Mouse (Mus musculus) CH12.LX (cell line): ENCODE results near the gene Rps3. TPM values are rescaled to one million over a fixed set of nuclear protein-coding genes. Genes with fewer than 3 reads are reported as not detected.

Experiments
- DNase-seq: peaks from one replicate; pipeline ENCODE4 v3.0.0-alpha.2; 2013; ENCODE audit errors: extremely low read depth
- H3K27ac ChIP-seq: 2 replicates; pipeline ENCODE4 v1.5.1; 2012; ENCODE audit warnings: low read depth, mild to moderate bottlenecking, control low read depth, moderate library complexity; ENCODE audit not compliant: insufficient read depth
- H3K27me3 ChIP-seq: replicated peaks from 2 replicates; pipeline ENCODE3; 2012; ENCODE audit warnings: inconsistent platforms
- H3K36me3 ChIP-seq, 2 experiments: replicated peaks in 1 of 2; 2 replicates each; pipeline versions ENCODE3 to v1.6.1; 2012; ENCODE audit warnings: inconsistent platforms in 1 of 2, low read length in 1 of 2, mild to moderate bottlenecking in 1 of 2, mixed read lengths in 1 of 2, moderate library complexity in 1 of 2; ENCODE audit not compliant: control insufficient read depth in 1 of 2, insufficient read depth in 1 of 2
- H3K4me1 ChIP-seq, 2 experiments: 2 replicates each; pipeline ENCODE4 v1.6.1; 2012; ENCODE audit warnings: inconsistent platforms in 1 of 2, moderate library complexity in 1 of 2; ENCODE audit not compliant: insufficient read depth in 2 of 2, control insufficient read depth in 1 of 2
- H3K4me2 ChIP-seq: 2 replicates; pipeline ENCODE4 v1.6.1; 2012; ENCODE audit warnings: low read depth, mild to moderate bottlenecking, control low read depth; ENCODE audit not compliant: poor library complexity, insufficient read depth, severe bottlenecking
- H3K4me3 ChIP-seq, 3 experiments: fragments of 150-350 bp in 1 of 3; sonication (generic) in 1 of 3; replicated peaks in 1 of 3; 2 replicates each; pipeline versions ENCODE3 to v1.5.1; 2011 to 2012; ENCODE audit warnings: low read depth in 2 of 3, low read length in 2 of 3, mild to moderate bottlenecking in 2 of 3, moderate library complexity in 2 of 3, control low read depth in 1 of 3, improper control_type of control experiment in 1 of 3, inconsistent platforms in 1 of 3, mixed read lengths in 1 of 3; ENCODE audit not compliant: poor library complexity in 1 of 3
- H3K79me2 ChIP-seq: replicated peaks from 2 replicates; pipeline ENCODE4 v1.6.1; 2012; ENCODE audit warnings: mild to moderate bottlenecking, moderate library complexity; ENCODE audit not compliant: control insufficient read depth, poor library complexity, insufficient read depth, severe bottlenecking; ENCODE audit errors: extremely low read depth
- H3K9ac ChIP-seq: 2 replicates; pipeline ENCODE4 v1.6.1; 2012; ENCODE audit warnings: low read depth, mild to moderate bottlenecking, control low read depth, moderate library complexity; ENCODE audit not compliant: insufficient read depth
- H3K9me3 ChIP-seq: replicated peaks from 2 replicates; pipeline ENCODE3; 2012; ENCODE audit warnings: low read length, inconsistent platforms, mixed read lengths
- BHLHE40 ChIP-seq: IDR thresholded peaks from 2 replicates; pipeline ENCODE4 v1.6.1; 2011; ENCODE audit warnings: mild to moderate bottlenecking, low read depth, low read length, improper control_type of control experiment
- CHD1 ChIP-seq: IDR thresholded peaks from 2 replicates; pipeline ENCODE4 v1.6.1; 2012; ENCODE audit warnings: low read depth, low read length, improper control_type of control experiment, inconsistent platforms
- CHD2 ChIP-seq: IDR thresholded peaks from 2 replicates; pipeline ENCODE4 v1.6.1; 2011; ENCODE audit warnings: low read length, improper control_type of control experiment
- E2F4 ChIP-seq: IDR thresholded peaks from 2 replicates; pipeline ENCODE4 v1.6.1; 2011; ENCODE audit warnings: low read depth, low read length, improper control_type of control experiment; ENCODE audit not compliant: insufficient replicate concordance
- ELF1 ChIP-seq: IDR thresholded peaks from 2 replicates; pipeline ENCODE4 v1.6.1; 2014; ENCODE audit warnings: low read depth, mild to moderate bottlenecking, inconsistent platforms, low read length, improper control_type of control experiment
- EP300 ChIP-seq: IDR thresholded peaks from 2 replicates; pipeline ENCODE4 v1.6.1; 2011; ENCODE audit warnings: low read length, improper control_type of control experiment
- ETS1 ChIP-seq: conservative IDR thresholded peaks from 2 replicates; pipeline ENCODE4 v1.6.1; 2012; ENCODE audit warnings: low read depth, mild to moderate bottlenecking, inconsistent platforms, low read length, improper control_type of control experiment, moderate library complexity
- GABPA ChIP-seq: IDR thresholded peaks from 2 replicates; pipeline ENCODE4 v1.6.1; 2012; ENCODE audit warnings: low read depth, low read length, improper control_type of control experiment, inconsistent platforms; ENCODE audit not compliant: insufficient replicate concordance
- HCFC1 ChIP-seq: IDR thresholded peaks from 2 replicates; pipeline ENCODE4 v1.6.1; 2012; ENCODE audit warnings: low read depth, mild to moderate bottlenecking, inconsistent platforms, low read length, improper control_type of control experiment
- JUND ChIP-seq: conservative IDR thresholded peaks from 2 replicates; pipeline ENCODE4 v1.6.1; 2011; ENCODE audit warnings: low read depth, low read length, improper control_type of control experiment
- KAT2A ChIP-seq: IDR thresholded peaks from 2 replicates; pipeline ENCODE4 v1.6.1; 2012; ENCODE audit warnings: low read length, improper control_type of control experiment, inconsistent platforms; ENCODE audit not compliant: insufficient replicate concordance
- MAFK ChIP-seq: IDR thresholded peaks from 2 replicates; pipeline ENCODE4 v1.6.1; 2011; ENCODE audit warnings: low read length, improper control_type of control experiment; ENCODE audit not compliant: insufficient replicate concordance
- MAX ChIP-seq: IDR thresholded peaks from 2 replicates; pipeline ENCODE4 v1.6.1; 2011; ENCODE audit warnings: low read length, improper control_type of control experiment
- MAZ ChIP-seq: IDR thresholded peaks from 2 replicates; pipeline ENCODE4 v1.6.1; 2012; ENCODE audit warnings: low read depth, mild to moderate bottlenecking, inconsistent platforms, low read length, improper control_type of control experiment, moderate library complexity
- MEF2A ChIP-seq: IDR thresholded peaks from 2 replicates; pipeline ENCODE4 v1.6.1; 2014; ENCODE audit warnings: low read depth, mild to moderate bottlenecking, inconsistent platforms, low read length, improper control_type of control experiment, borderline replicate concordance
- MXI1 ChIP-seq: IDR thresholded peaks from 2 replicates; pipeline ENCODE4 v1.6.1; 2011; ENCODE audit warnings: mild to moderate bottlenecking, low read depth, low read length, improper control_type of control experiment
- MYC ChIP-seq: IDR thresholded peaks from 2 replicates; pipeline ENCODE4 v1.6.1; 2011; ENCODE audit warnings: low read depth, mild to moderate bottlenecking, improper control_type of control experiment, low read length
- NELFE ChIP-seq: IDR thresholded peaks from 2 replicates; pipeline ENCODE4 v1.6.1; 2011; ENCODE audit warnings: low read depth, low read length, improper control_type of control experiment
- NRF1 ChIP-seq: IDR thresholded peaks from 2 replicates; pipeline ENCODE4 v1.6.1; 2014; ENCODE audit warnings: low read depth, mild to moderate bottlenecking, inconsistent platforms, low read length, improper control_type of control experiment, moderate library complexity
- PAX5 ChIP-seq: IDR thresholded peaks from 2 replicates; pipeline ENCODE4 v1.6.1; 2012; ENCODE audit warnings: low read length, inconsistent platforms, mixed read lengths
- POLR2A ChIP-seq: IDR thresholded peaks from 2 replicates; pipeline ENCODE4 v1.6.1; 2011; ENCODE audit warnings: low read depth, mild to moderate bottlenecking, improper control_type of control experiment, low read length
- POLR2AphosphoS2 ChIP-seq: IDR thresholded peaks from 2 replicates; pipeline ENCODE4 v1.6.1; 2011; ENCODE audit warnings: low read depth, low read length, improper control_type of control experiment
- RAD21 ChIP-seq: IDR thresholded peaks from 2 replicates; pipeline ENCODE4 v1.6.1; 2011; ENCODE audit warnings: low read depth, mild to moderate bottlenecking, low read length, improper control_type of control experiment, moderate library complexity
- RCOR1 ChIP-seq: conservative IDR thresholded peaks from 2 replicates; pipeline ENCODE4 v1.6.1; 2012; ENCODE audit warnings: low read depth, mild to moderate bottlenecking, inconsistent platforms, low read length, improper control_type of control experiment
- SIN3A ChIP-seq: IDR thresholded peaks from 2 replicates; pipeline ENCODE4 v1.6.1; 2012; ENCODE audit warnings: low read length, improper control_type of control experiment, inconsistent platforms
- SMC3 ChIP-seq: IDR thresholded peaks from 2 replicates; pipeline ENCODE4 v1.6.1; 2011; ENCODE audit warnings: low read depth, low read length, improper control_type of control experiment
- TCF12 ChIP-seq: IDR thresholded peaks from 2 replicates; pipeline ENCODE4 v1.6.1; 2014; ENCODE audit warnings: low read depth, mild to moderate bottlenecking, inconsistent platforms, low read length, improper control_type of control experiment
- UBTF ChIP-seq: IDR thresholded peaks from 2 replicates; pipeline ENCODE4 v1.6.1; 2012; ENCODE audit warnings: low read depth, mild to moderate bottlenecking, inconsistent platforms, low read length, improper control_type of control experiment, moderate library complexity
- USF2 ChIP-seq: conservative IDR thresholded peaks from 2 replicates; pipeline ENCODE4 v1.6.1; 2011; ENCODE audit warnings: low read depth, low read length, improper control_type of control experiment
- ZKSCAN1 ChIP-seq: IDR thresholded peaks from 2 replicates; pipeline ENCODE4 v1.6.1; 2012; ENCODE audit warnings: low read depth, inconsistent platforms, low read length, improper control_type of control experiment, borderline replicate concordance
- ZMIZ1 ChIP-seq: IDR thresholded peaks from 2 replicates; pipeline ENCODE4 v1.6.1; 2012; ENCODE audit warnings: low read depth, mild to moderate bottlenecking, inconsistent platforms, low read length, improper control_type of control experiment
- ZNF384 ChIP-seq: IDR thresholded peaks from 2 replicates; pipeline ENCODE4 v1.6.1; 2012; ENCODE audit warnings: low read depth, low read length, improper control_type of control experiment, inconsistent platforms
- dilution Hi-C: fragments of 300-500 bp; cut with MboI; formaldehyde crosslinking; loops from 2 replicates; pipeline ENCODE4 v1.14.3; 2020; ENCODE audit warnings: low sequenced_read_pairs; ENCODE audit not compliant: extremely low pct_unique_long_range_greater_than_20kb, extremely low pct_ligation_motif_present
- in situ Hi-C: fragments of 300-500 bp; cut with MboI; formaldehyde crosslinking; loops from 3 replicates; pipeline ENCODE4 v1.14.3; 2019; ENCODE audit warnings: low sequenced_read_pairs, low pct_ligation_motif_present, low pct_unique_long_range_greater_than_20kb, mixed read lengths
- polyA plus RNA-seq: library from polyadenylated mRNA; unstranded; fragments of >175 nt; gene quantifications from 2 replicates; pipeline ENCODE4 v1.2.1, GENCODE M21; 2012; ENCODE audit warnings: low read depth; ENCODE audit not compliant: insufficient read length
- total RNA-seq, 2 experiments: library from RNA; depleted of rRNA; stranded (reverse); fragments of 300-350 nt in 1 of 2; fragments of >200 nt in 1 of 2; gene quantifications; 2 replicates each; pipeline ENCODE4 v1.2.3; 2012 to 2014

Gene Rps3
- total and polyA plus RNA-seq, 3 experiments, result 1,738 to 3,699 (median 2,320) TPM

GRCm38 (mm10) chr7:99429786-99430185 is 53.8 kb downstream of the Rps3 start:
- DNase-seq, result no peak
- Histone ChIP-seq H3K27me3 (no peaks in the 10 kb centered on the region), H3K36me3 (peaks cover 0 to 17% of the 10 kb centered on the region in 2 experiments), H3K9me3 (no peaks in the 10 kb centered on the region), H3K4me3 (no peak overlapping the region), H3K4me2 (no peak overlapping the region), H3K9ac (no peak overlapping the region), H3K79me2 (no peaks in the 10 kb centered on the region), H3K4me1 (peaks cover 55 to 94% of the 10 kb centered on the region in 2 experiments), H3K27ac (peak overlapping the region; percentile 67; the same call in 1 of the 2 replicates)
- TF ChIP-seq MAX (0 out of 2 replicates have a peak, but pooled peaks have one; percentile 22), RCOR1 (no peak), CHD2 (0 out of 2 replicates have a peak, but pooled peaks have one; percentile 28), ELF1 (no peak)
- in situ Hi-C loops, result no loop called here
- dilution Hi-C loops, result no loop called here

- peaks cover 49 to 85% of the 10 kb centered on the region in 2 experiments for H3K4me1 ChIP-seq
- H3K4me3 ChIP-seq, result no peak overlapping the region
- dilution Hi-C loops (no loop called here), in situ Hi-C loops (no loop called here)
- H3K9ac ChIP-seq, result no peak overlapping the region
- H3K27ac ChIP-seq, result peak overlapping the region; percentile 86
- no peaks in the 10 kb centered on the region for H3K79me2 ChIP-seq
- H3K4me2 ChIP-seq, result peak overlapping the region; percentile 39
- H3K27me3 ChIP-seq, result no peaks in the 10 kb centered on the region
- H3K36me3 ChIP-seq, result peaks cover 0 to 22% of the 10 kb centered on the region in 2 experiments
- no peaks in the 10 kb centered on the region for H3K9me3 ChIP-seq
- DNase-seq, result peak; percentile 80
- TF ChIP-seq JUND (peak; percentile 76), RCOR1 (peak; percentile 90), MXI1 (no peak), SMC3 (no peak; the same call in 1 of the 2 replicates), RAD21 (no peak; the same call in 1 of the 2 replicates), POLR2AphosphoS2 (no peak), MAZ (peak; percentile 52; the same call in 1 of the 2 replicates), KAT2A (no peak), NRF1 (no peak), MEF2A (peak; percentile 88), CHD1 (no peak), GABPA (no peak), EP300 (peak; percentile 97), ZKSCAN1 (no peak), NELFE (no peak), BHLHE40 (peak; percentile 67), HCFC1 (no peak), ZNF384 (no peak), MAFK (peak; percentile 85), MYC (peak; percentile 68; the same call in 1 of the 2 replicates), UBTF (no peak), MAX (peak; percentile 60; the same call in 1 of the 2 replicates), TCF12 (peak; percentile 93), PAX5 (no peak), POLR2A (no peak), ZMIZ1 (no peak), E2F4 (0 out of 2 replicates have a peak, but pooled peaks have one; percentile 30), USF2 (no peak), ELF1 (peak; percentile 59), CHD2 (peak; percentile 80), ETS1 (peak; percentile 90), SIN3A (no peak; the same call in 1 of the 2 replicates)
Observed at GRCm38 (mm10) chr7:99428836-99429235, 54.7 kb downstream of the Rps3 start.
